Mouse (Mus musculus) forebrain, embryonic 11.5 days (tissue): Measurements from ENCODE around the gene Tff1. TPM values are rescaled to one million over a fixed set of nuclear protein-coding genes. Genes with fewer than 3 reads are reported as not detected.

Source experiments
- ATAC-seq: fragments of 200-750 bp; cut with Nextera tagmentation; replicated peaks from 2 replicates; pipeline ENCODE4 v1.8.0; 2017; ENCODE audit warnings: moderate TSS enrichment; ENCODE audit not compliant: low FRiP score
- DNase-seq: peaks from one replicate; pipeline ENCODE4 v3.0.0-alpha.2; 2017; ENCODE audit warnings: low spot score
- H3K27ac ChIP-seq: fragments of 300-500 bp; sonication (generic); 2 replicates; pipeline ENCODE4 v1.5.1; 2014; ENCODE audit warnings: low read depth, low read length
- H3K27me3 ChIP-seq: fragments of 300-500 bp; sonication (generic); 2 replicates; pipeline ENCODE4 v1.6.1; 2014; ENCODE audit warnings: mild to moderate bottlenecking, low read length, mixed read lengths; ENCODE audit not compliant: control insufficient read depth, insufficient read depth
- H3K36me3 ChIP-seq: fragments of 300-500 bp; sonication (generic); 2 replicates; pipeline ENCODE4 v1.6.1; 2014; ENCODE audit warnings: mild to moderate bottlenecking, low read length, moderate library complexity, mixed read lengths; ENCODE audit not compliant: control insufficient read depth, insufficient read depth
- H3K4me1 ChIP-seq: fragments of 300-500 bp; sonication (generic); replicated peaks from 2 replicates; pipeline ENCODE4 v1.6.1; 2014; ENCODE audit warnings: low read length, mixed read lengths; ENCODE audit not compliant: control insufficient read depth, insufficient read depth
- H3K4me2 ChIP-seq: fragments of 300-500 bp; sonication (generic); 2 replicates; pipeline ENCODE4 v1.6.1; 2014; ENCODE audit warnings: low read depth, mild to moderate bottlenecking, low read length, moderate library complexity, mixed read lengths; ENCODE audit not compliant: severe bottlenecking
- H3K4me3 ChIP-seq: fragments of 300-500 bp; sonication (generic); 2 replicates; pipeline ENCODE4 v1.5.1; 2014; ENCODE audit warnings: low read depth, low read length
- H3K9ac ChIP-seq: fragments of 300-500 bp; sonication (generic); 2 replicates; pipeline ENCODE4 v1.6.1; 2014; ENCODE audit warnings: low read length
- H3K9me3 ChIP-seq: fragments of 300-500 bp; sonication (generic); 2 replicates; pipeline ENCODE4 v1.6.1; 2016; ENCODE audit warnings: low read length, mixed read lengths; ENCODE audit not compliant: control insufficient read depth
- WGBS: fragments of 180-500 bp; shearing (Covaris S2); extraction: QIAGEN DNeasy Blood & Tissue Kit; methylation state at CpG from one replicate; pipeline ENCODE4 v1.1.7; 2014; 5-methylcytosine and 5-hydroxymethylcytosine counted together
- polyA plus RNA-seq: library from polyadenylated mRNA; unstranded; fragments of >200 nt; fragmentation: Nextera tagmentation; extraction: Ambion mirVana; gene quantifications from 2 replicates; pipeline ENCODE4 v1.2.1, GENCODE M21; 2014

Gene Tff1
- polyA plus RNA-seq, 1 experiment from 2014 or later, result not detected

DNA sequence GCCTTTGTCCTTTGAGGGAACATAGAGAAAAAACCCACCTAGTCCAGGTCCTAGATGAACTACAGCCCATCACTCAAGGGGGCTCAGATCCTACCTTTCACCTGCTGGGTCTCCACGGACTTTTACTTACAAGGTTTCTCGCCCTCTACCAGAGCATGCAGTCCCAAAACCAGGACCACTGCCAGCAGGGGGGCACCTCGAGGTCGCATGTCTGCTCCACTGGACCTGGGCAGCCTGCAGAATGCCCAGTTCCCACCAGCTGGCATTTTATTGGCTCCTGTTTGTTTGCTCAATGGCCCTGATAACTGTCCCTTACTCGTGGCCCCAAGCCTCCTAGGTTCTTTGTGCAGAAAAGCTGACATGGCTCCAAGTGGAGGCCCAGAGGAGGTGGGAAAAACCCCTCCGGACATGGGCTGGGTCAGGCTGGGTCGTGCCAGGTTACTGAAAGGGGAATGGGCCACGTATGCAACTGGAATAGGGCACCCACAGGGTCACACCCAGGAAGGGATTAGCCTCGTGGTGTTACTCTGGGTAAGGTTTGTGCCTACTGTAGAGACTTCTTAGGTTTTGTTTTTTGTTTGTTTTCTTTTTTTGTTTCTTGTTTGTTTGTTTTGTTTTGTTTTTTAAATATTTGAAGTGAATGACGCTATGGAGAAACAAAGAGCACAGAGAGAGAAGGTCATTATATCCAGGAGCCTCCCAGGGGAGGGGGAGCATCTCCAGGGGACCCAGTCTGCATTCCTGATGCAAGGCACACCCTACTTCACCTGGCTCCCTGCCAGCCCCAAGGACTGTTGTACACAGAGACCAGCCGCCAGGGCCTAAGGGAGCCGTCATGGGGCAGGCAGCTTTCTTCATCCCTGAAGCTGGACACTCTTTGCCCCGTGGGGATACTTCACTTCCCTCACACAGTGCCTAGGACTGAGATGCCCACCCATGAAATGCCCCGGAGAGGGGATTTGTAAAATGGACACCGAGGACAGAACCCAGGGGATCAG, 20.7 kb downstream of the Tff1 start, which contains the start of gene Tff2:
Gene Tff2 (minus strand): TSS at position 243 of the 998 bp plus-strand sequence.
- no peak within 1 kb of the TSS for H3K27ac ChIP-seq
- no peak for DNase-seq

DNA sequence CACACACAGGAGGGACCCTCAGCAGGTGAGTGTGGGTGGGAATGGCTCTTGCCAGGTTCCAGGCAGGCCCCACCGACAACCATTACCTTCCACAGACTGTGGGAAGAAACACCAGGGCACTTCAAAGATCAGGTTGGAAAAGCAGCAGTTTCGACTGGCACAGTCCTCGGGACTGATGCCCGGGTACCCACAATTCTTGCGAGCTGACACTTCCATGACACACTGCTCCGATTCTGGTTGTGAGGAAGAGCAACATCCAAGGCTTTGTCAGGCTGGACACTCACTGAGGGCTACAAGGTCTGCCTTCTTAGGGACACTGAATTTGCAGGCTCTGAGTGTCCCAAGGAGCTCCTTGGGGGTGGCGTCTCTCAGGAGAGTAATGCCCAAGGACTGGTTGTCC, 23.0 kb downstream of the Tff1 start:
- Histone ChIP-seq H3K9me3 (no peaks in the 10 kb centered on the region), H3K9ac (no peak overlapping the region), H3K36me3 (no peaks in the 10 kb centered on the region), H3K27ac (no peak overlapping the region), H3K27me3 (no peaks in the 10 kb centered on the region), H3K4me1 (no peaks in the 10 kb centered on the region), H3K4me3 (no peak overlapping the region), H3K4me2 (no peak overlapping the region)
- ATAC-seq, result no peak
- no peak for DNase-seq
- 92% methylated on average over 7 of the region's 7 CpGs for WGBS

More for the DNA sequence above, 20.7 kb downstream of the Tff1 start, which contains the start of gene Tff2:
- Histone ChIP-seq H3K9ac (no peak within 1 kb of the TSS), H3K27me3 (no peaks in the 10 kb centered on the region), H3K4me2 (no peak within 1 kb of the TSS), H3K9me3 (no peaks in the 10 kb centered on the region), H3K36me3 (no peaks in the 10 kb centered on the region), H3K4me1 (no peaks in the 10 kb centered on the region), H3K4me3 (no peak within 1 kb of the TSS)
- WGBS, result 73% methylated on average over 15 of the region's 15 CpGs
- ATAC-seq, result no peak

DNA sequence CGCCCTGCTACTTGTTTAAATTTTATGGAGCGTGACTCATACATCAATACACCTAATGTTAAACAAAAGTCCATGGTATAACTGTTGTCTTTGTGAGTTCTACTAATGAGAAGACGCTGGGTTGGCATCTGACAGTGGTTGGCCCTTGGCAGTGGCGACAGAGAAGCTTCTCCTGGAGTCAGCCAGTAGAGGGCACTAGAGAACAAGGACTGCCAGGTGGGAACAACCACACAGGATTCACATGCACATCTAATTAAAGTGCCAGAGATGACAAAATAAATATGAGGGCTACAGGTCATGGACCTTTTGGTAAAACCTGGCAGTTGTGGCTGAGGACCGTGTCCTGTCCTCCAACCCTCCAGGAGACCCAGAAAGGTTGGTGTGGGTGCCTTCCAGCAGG, 26.7 kb downstream of the Tff1 start:
- Histone ChIP-seq H3K36me3 (no peaks in the 10 kb centered on the region), H3K27me3 (no peaks in the 10 kb centered on the region), H3K9me3 (no peaks in the 10 kb centered on the region), H3K4me2 (no peak overlapping the region), H3K4me1 (no peaks in the 10 kb centered on the region), H3K9ac (no peak overlapping the region), H3K4me3 (no peak overlapping the region), H3K27ac (no peak overlapping the region)
- ATAC-seq, result no peak
- peak; percentile 67 for DNase-seq
- WGBS, result 23% methylated on average over 5 of the region's 5 CpGs

DNA sequence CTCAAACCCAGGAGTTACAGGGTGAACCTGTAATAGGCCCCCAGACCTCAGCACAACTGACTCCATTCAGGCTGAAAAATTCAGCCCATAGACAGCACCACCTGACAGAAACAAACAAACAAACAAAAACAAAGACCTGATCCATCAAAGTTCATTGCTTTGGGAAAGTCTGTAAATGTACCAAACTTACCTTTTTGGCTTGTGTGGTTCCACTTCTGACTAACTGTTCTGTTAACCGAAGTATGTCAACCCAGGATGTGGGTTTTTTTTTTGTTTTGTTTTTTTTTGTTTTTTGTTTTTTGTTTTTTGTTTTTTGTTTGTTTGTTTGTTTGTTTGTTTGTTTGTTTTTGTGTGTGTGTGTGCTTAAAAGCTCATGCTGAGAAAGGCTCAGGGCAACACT, 28.3 kb downstream of the Tff1 start:
- no peak overlapping the region for H3K9ac ChIP-seq
- H3K27ac ChIP-seq, result no peak overlapping the region
- no peaks in the 10 kb centered on the region for H3K27me3 ChIP-seq
- WGBS, result 86% methylated on average over 1 of the region's 1 CpGs
- no peaks in the 10 kb centered on the region for H3K4me1 ChIP-seq
- ATAC-seq (no peak), DNase-seq (no peak)
- H3K4me2 ChIP-seq, result no peak overlapping the region
- H3K9me3 ChIP-seq, result no peaks in the 10 kb centered on the region
- no peak overlapping the region for H3K4me3 ChIP-seq
- no peaks in the 10 kb centered on the region for H3K36me3 ChIP-seq

DNA sequence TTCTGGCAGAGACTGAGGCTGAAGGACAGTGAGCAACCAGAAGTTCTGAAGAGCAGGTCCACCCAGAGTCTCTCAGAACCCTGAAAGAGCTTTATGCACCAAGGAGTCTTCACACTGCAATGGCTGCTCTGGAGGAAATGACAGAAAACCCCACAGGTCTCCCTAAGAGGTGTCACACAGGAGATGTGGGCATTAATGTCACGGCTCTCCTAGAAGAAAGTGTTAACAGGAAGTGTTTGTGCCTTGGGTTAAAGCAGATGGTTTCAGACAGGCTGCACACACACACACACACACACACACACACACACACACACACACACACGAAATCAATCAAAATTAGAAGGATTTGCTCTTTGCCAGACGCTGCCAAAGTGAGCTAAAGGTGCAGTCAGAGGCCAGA, 28.8 kb downstream of the Tff1 start:
- 71% methylated on average over 3 of the region's 3 CpGs for WGBS
- no peaks in the 10 kb centered on the region for H3K9me3 ChIP-seq
- H3K9ac ChIP-seq, result no peak overlapping the region
- no peak overlapping the region for H3K4me2 ChIP-seq
- H3K36me3 ChIP-seq, result no peaks in the 10 kb centered on the region
- H3K4me3 ChIP-seq, result no peak overlapping the region
- no peak overlapping the region for H3K27ac ChIP-seq
- no peaks in the 10 kb centered on the region for H3K4me1 ChIP-seq
- DNase-seq, result no peak
- ATAC-seq, result no peak
- no peaks in the 10 kb centered on the region for H3K27me3 ChIP-seq

DNA sequence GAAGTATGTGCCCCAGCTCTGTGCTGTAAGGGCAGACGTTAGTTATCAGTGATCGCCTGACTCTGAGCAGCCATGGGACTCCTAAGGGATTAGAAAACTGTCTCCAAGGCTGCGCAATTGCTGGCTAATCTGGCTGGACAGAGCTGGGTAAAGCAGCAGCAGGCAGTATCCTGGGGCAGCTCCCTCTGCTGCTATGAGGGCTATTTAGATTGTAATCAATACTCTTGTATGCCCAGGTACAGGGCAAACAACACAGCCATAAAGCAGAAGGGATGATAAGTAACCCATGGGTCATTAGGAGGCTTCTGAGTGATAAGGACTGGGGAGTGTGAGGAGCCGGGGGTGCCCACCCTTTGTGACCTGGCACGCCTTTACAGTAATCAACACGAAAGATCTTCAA, 30.2 kb downstream of the Tff1 start:
- ATAC-seq, result no peak
- WGBS, result 80% methylated on average over 6 of the region's 6 CpGs
- no peak overlapping the region for H3K9ac ChIP-seq

DNA sequence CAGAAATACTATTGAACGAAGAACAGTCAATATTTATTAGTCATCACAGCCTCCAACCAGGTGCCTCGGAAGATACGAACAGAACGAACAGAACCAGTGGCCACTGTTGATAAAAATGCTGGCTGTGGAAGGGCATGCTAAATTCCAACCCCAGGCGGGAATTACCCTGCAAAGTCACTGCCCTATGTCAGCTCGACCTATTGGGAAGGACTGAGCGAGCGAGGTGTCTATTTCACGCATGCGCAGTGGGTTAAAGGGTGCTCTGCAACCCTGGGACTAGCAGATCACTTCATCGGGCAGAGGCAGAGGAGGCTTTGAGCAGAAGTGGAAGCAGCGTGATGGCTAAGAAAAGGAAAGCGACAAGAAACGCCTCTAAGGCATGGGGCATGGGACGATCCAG, 31.3 kb downstream of the Tff1 start:
- Histone ChIP-seq H3K4me2 (no peak overlapping the region), H3K9ac (no peak overlapping the region), H3K4me1 (no peaks in the 10 kb centered on the region), H3K36me3 (no peaks in the 10 kb centered on the region), H3K27ac (no peak overlapping the region), H3K4me3 (no peak overlapping the region), H3K27me3 (no peaks in the 10 kb centered on the region), H3K9me3 (no peaks in the 10 kb centered on the region)
- ATAC-seq (no peak), DNase-seq (no peak)
- WGBS, result 83% methylated on average over 15 of the region's 15 CpGs

More for the DNA sequence above, 30.2 kb downstream of the Tff1 start:
- Histone ChIP-seq H3K4me1 (no peaks in the 10 kb centered on the region), H3K36me3 (no peaks in the 10 kb centered on the region), H3K4me3 (no peak overlapping the region), H3K27ac (no peak overlapping the region), H3K9me3 (no peaks in the 10 kb centered on the region), H3K4me2 (no peak overlapping the region), H3K27me3 (no peaks in the 10 kb centered on the region)
- DNase-seq, result no peak

DNA sequence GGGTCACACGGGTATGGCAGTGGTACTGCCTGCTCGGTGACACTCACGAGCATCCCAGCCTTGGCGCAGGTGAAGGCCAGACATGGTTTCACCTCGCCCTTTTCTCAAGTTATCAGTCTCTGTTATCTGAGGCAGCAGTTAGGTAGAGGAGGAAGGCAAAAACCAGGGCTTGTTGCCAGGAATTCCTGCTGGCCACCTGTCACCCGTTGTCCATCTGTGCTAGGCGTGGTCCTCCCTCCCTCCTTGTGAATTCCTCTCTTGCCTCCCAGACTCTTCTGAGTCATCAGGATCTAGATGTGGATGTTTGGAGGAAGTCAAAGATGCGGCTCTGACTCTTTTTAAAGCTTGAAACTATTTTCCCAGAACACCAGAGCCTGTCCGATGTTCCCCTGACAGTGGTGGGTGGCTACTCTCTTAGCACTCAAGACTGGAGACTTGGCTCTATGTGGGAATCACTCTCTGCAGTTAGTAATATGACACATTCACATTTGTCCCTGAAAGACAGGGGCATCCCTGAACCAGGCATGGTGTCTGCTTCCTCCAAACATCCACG, 33.7 kb downstream of the Tff1 start:
- WGBS, result 87% methylated on average over 10 of the region's 10 CpGs
- ATAC-seq (no peak), DNase-seq (no peak)
- Histone ChIP-seq H3K4me2 (no peak overlapping the region), H3K27me3 (no peaks in the 10 kb centered on the region), H3K27ac (no peak overlapping the region), H3K4me1 (no peaks in the 10 kb centered on the region), H3K9ac (no peak overlapping the region), H3K4me3 (no peak overlapping the region), H3K36me3 (no peaks in the 10 kb centered on the region), H3K9me3 (no peaks in the 10 kb centered on the region)
